Mouse (Mus musculus) T-helper 1 cell (primary cell): ENCODE measurements around the gene Mogat2.

Experiments
- in situ Hi-C: fragments of 300-600 bp; cut with MboI, MseI; formaldehyde crosslinking; loops from one replicate; pipeline ENCODE4 v1.15.1; 2025; ENCODE audit warnings: high pct_unique_total_duplicates

Mogat2 gene

DNA sequence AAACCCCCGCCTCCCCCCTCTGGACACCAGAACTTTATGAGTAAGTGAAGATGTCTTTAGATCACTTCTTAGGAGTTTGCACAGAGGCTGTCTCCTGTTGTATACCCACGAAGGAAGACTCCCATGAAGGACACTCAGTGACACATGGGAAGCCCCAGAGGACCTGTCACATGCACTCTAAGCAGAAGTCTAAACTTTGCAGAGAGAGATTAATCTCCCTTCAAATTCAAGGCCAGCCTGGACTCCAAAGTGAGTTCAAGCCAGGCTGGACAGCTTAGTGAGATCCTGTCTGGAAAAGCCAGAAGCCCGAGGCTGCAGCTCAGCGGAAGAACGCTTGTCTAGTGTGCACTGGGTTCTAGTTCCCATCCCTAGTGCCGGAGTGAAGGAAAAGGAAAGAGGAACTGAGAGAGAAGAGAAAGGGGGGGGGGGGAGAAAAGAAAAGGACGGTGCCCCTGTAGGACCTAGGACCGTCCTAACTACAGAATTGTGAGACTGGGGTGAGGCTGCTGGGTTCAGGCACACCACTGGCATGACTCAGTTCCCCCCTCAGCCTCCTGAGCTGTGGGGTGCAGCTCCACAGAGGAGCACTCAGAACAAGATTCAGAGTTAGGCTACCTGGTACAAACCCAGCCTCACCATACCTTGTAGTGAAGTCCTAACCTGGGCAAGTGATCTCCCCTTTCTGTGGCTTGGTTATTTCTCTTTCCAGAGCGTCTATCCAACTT lies 38.8 kb downstream of the Mogat2 start:
- in situ Hi-C loops = loop anchor here (5.0 kb wide), 1 partner anchor 78 kb away; no protein-coding TSS in a partner anchor

DNA sequence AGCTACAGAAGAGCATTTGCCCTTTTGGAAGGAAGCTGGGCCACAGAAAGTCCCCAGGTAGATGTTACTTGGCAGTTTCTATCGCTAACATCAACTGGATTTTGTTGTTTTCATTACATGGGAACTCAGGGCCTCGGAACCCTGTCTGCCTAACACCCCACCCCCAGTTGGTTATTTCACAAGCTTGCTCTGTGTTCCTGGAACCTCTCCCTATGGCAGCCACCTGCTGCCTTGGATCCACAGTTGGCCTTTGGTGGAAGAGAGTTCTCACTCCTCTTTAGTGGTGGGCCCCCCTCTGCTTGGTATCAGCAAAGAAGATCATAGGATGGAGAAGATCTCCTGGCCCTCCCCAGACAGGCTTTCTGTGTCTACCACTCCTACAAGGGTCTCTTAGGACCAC lies 39.6 kb downstream of the Mogat2 start:
- in situ Hi-C loops = no loop called here

DNA sequence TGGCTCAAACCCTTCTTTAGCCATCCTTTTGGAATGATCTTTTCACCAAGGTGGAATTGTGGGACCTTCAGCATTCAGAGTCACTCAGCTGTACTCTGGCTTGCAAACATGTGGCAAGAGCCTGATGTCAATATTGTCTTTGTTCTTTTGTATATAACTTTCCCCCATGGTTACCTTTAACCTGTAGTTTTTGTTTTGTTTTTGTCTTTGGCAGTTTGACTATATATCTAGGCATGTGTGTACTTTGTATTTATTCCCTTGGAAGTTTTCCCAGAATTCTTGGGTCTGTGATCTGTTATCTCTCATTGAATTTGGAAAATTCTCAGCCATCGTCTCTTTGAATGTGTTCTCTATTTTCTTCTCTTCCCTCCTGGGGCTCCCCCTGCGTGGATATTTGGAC lies 43.9 kb downstream of the Mogat2 start:
- in situ Hi-C loops = no loop called here

GRCm38 (mm10) chr7:99193926-99194325 lies 44.5 kb downstream of the Mogat2 start:
- in situ Hi-C loops = no loop called here

- in situ Hi-C loops = no loop called here
Observed at GRCm38 (mm10) chr7:99191411-99191810, 47.0 kb downstream of the Mogat2 start.

DNA sequence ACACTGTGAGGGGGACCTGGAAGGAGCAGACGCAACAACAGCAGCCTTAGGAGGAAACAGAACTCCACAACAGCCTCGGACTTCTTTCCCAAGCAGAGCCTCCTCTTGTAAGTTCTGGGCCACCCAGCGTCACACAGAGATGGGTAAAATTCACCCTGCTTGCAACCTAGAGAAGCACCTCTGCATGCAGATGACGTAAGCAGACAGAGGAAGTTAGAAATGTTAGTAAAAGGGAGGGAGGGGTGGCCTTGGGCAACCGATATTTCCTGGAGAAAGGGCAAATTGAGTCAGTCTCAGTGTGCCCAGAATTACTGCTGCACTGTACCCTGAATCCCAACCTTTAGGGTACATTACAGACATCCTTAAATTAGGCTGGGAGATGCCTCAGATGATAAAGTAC lies 48.5 kb downstream of the Mogat2 start:
- in situ Hi-C loops = no loop called here

GRCm38 (mm10) chr7:99188630-99189029 lies 49.8 kb downstream of the Mogat2 start:
- in situ Hi-C loops = no loop called here

DNA sequence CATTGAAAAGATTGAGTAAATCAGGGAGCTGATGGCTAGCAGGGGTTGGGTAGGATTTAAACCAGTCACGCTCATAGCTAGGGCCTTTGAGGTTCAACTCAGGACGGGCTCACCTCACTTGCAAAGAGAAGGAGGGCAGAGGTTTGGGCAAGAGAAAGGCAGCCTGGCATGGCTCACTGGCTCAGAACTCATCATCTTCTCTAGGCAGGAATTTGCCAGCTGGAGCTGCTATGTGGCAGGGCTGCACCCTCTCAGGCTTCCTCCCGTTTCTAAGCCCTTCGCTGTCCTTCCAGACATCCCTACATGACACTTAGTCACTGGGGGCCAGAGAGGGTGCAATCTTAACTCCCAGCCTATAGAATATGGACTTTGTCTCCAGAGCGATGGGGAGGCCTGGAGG lies 51.0 kb downstream of the Mogat2 start:
- in situ Hi-C loops = no loop called here

- in situ Hi-C loops = no loop called here
Observed at GRCm38 (mm10) chr7:99185405-99185804, 53.0 kb downstream of the Mogat2 start.

DNA sequence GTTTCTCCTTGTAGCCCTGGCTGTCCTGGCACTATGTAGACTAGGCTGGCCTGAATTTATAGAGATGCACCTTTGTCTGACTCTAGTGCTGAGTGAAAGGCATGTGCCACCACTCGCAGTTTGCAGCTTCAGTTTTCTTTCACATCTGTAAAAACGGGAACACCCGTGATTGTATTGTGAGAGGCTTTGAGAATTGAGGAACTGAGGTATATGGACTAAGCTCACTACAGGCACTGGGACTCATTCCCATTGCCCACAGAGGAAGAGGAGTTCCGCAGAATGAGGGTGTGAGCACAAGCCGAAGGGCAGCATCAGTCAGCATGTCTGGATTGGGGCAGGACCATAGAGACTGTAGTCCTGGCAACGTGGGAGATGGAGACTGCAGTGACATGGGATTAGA lies 54.7 kb downstream of the Mogat2 start:
- in situ Hi-C loops = no loop called here

DNA sequence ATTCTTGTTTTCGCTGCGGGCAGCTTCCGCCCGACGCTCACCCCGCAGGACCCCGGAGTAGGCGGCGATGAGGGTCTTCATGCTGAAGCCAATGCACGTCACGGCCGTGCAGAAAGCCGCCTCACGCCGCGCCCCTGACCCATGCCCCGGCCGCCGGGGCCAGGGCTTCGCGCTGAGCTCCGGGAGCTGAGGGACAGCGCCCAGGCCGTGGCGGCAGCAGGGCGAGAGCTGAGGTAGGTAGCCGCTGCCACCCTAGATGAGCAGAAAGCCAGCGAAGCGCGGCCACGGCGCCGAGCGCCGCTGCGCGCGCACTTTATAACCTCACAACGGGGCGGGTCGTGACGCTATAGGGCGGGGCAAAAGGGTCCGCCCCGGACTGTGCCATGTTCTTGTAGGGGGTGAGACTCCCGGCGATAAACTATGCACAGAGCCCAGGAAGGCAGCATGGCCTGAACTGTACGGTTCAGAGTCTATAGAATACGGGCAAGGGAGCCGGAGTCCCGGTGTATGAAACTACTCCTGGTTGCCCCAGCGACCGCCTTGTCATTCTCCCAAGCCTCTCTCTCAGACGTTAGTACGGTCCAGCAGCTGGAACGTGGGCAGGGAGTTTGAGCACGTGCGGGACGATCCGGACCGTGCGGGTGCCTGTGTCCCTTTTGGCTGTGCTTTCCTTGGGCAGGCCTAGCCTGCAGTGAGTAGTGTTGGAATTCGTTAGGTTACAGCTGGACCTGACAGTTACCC lies 55.8 kb downstream of the Mogat2 start, which contains the start of gene Dgat2:
Gene Dgat2, minus strand, starts transcription at position 288 of the 741 bp plus-strand sequence.
- in situ Hi-C loops = no loop called here

- in situ Hi-C loops = no loop called here
Observed at GRCm38 (mm10) chr7:99181619-99182431, 56.6 kb downstream of the Mogat2 start.

DNA sequence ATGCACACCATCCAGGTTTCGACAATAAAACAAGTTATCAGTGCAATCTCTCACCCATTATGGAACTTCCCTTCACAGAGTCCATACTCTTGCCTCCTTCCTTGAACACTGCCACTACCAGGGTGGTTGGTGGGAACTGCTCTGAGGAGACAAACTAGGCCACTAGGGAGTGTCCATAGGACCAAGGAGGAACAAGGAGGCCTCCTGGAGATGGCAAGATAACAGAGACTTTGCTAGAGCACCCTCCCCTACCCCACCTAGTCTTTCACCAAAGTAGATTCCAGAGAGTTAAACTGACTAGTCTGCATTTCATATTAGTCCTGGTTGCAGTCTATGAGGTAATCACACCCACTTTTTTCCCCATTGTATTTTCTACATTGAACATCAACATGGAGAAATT lies 58.3 kb downstream of the Mogat2 start:
- in situ Hi-C loops = no loop called here

DNA sequence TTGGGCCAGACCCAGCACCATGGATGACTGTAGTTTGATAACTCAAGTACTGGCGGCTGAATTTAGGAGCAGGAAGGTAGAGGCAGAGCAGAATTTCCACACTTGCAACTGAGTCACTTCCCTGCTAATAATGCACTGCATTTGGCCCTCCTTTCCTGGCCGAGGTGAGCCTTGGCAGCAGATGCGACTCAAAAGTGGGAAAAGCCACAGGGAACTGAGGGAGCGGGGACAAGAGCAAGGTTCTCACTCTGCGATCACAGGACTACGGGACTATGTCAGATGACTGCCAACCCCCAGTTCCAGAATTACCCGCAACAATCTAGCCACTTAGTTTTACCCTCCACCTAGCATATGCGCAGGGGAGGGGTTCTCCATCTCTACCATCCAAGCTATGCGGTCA lies 59.1 kb downstream of the Mogat2 start:
- in situ Hi-C loops = no loop called here

DNA sequence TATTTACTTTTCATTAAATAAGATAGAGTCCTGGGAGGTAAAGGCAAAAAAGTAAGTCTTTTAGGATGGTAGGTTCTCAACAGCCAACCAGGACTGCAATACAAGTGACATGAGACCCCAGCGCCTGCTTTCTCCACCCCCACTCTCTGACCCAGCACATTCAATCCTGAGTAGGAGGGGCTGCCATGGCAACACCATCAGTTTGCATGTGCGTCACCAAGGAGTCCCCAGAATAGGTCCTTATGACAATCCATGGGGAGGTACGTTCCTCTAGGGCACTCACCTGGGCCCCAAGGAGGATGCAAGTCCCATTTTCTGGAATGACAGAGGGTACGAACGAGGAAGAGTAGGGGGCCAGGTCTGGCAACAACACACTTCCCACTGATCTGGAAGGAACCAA lies 61.0 kb downstream of the Mogat2 start:
- in situ Hi-C loops = no loop called here

GRCm38 (mm10) chr7:99175666-99176065 lies 62.8 kb downstream of the Mogat2 start:
- in situ Hi-C loops = no loop called here

GRCm38 (mm10) chr7:99175118-99175517 lies 63.3 kb downstream of the Mogat2 start:
- in situ Hi-C loops = no loop called here

- in situ Hi-C loops = no loop called here
Observed at GRCm38 (mm10) chr7:99174006-99174405, 64.4 kb downstream of the Mogat2 start.

GRCm38 (mm10) chr7:99172898-99173297 lies 65.5 kb downstream of the Mogat2 start:
- in situ Hi-C loops = no loop called here

DNA sequence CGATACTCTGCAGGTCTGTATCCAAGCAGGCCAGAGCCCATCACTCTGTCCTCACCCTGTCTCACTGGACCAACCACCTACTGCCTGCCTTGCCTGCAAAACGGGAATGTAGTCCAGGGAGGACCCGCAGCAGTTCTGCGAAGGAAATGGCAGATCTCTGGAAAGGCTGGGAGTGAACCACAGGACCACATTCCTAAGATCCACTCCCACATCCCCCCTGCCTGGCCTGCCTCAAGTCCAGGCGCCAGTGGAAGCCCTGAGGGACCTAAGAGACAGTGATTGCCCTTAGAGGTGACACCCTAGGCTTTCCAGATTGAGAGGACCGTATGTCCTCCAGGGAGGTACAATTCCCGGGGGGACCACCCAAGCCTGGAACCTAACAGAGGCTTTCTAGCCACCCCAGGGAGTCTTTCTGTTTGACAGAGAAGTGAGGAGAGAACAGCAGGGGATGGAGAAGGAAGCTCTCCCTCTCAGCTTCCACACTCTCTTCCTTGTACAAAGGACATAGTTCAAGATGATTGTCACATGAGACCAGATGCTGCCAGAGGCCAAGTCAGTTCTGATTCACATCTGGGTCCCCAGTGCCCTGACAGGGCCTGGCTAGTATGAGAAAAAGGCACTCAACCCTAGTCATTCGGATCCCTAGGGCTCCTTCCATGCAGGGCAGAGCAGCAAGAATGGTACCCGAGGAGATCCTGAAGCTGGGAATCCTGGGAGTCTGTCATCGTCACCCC lies 66.5 kb downstream of the Mogat2 start:
- in situ Hi-C loops = no loop called here

DNA sequence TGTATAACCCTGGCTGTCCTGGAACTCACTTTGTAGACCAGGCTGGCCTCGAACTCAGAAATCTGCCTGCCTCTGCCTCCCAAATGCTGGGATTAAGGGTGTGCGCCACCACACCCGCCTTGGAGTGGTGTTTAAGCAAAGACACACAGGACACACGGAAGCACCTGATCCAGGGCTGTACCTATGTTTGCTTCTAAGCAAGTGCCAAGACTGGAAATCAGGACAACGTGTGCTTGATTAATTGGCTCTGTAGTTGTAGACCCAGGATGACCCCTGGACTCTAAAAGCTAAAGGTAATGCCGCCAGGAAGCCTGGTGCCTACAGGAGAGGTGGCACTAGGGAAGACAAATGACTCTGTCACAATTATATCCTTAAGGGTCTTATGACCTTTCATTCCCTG lies 67.9 kb downstream of the Mogat2 start:
- in situ Hi-C loops = no loop called here
